Mouse (Mus musculus) common myeloid progenitor, adult 5-6 weeks (primary cell): ENCODE results near the gene Cacna1a. TPM values are rescaled to one million over a fixed set of nuclear protein-coding genes. Genes with fewer than 3 reads are reported as not detected.

ENCODE experiments used
- ATAC-seq: replicated peaks from 2 replicates; pipeline ENCODE4 v1.8.0; 2016; ENCODE audit warnings: low read depth, mild to moderate bottlenecking, moderate TSS enrichment, inconsistent platforms; ENCODE audit not compliant: poor library complexity, severe bottlenecking
- total RNA-seq: library from RNA; stranded (forward); fragments of 200-1000, 187-1606 nt; gene quantifications from 2 replicates; pipeline ENCODE4 v1.2.3, GENCODE M21; 2017

Gene Cacna1a
- total RNA-seq, 1 experiment from 2014 or later, result 0.18 TPM

GRCm38 (mm10) chr8:84395751-84396457 is 7.7 kb downstream of the Cacna1a start:
- ATAC-seq, result no peak

- ATAC-seq, result no peak
These were observed 25.9 kb downstream of the Cacna1a start for GRCm38 (mm10) chr8:84413886-84414851.

DNA sequence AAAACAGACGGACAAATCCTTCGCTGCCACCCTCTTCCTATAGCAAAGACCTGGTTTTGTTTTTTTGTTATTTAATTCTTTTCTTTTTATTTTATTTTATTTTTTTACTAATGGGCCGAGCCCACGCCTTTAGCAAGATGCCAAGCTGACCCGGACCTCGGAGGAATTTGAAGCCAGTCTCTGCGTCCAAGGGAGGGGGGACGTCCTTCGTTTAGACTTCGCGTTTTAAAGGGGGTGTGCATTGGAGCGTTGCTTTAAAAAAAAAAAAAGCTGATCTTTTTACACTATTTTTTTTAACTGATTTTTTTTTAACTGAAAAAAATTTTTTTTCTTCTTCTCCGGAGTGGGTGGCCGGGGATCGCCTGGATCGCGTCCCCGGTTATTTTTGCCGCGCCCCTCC is 26.7 kb downstream of the Cacna1a start:
- no peak for ATAC-seq

DNA sequence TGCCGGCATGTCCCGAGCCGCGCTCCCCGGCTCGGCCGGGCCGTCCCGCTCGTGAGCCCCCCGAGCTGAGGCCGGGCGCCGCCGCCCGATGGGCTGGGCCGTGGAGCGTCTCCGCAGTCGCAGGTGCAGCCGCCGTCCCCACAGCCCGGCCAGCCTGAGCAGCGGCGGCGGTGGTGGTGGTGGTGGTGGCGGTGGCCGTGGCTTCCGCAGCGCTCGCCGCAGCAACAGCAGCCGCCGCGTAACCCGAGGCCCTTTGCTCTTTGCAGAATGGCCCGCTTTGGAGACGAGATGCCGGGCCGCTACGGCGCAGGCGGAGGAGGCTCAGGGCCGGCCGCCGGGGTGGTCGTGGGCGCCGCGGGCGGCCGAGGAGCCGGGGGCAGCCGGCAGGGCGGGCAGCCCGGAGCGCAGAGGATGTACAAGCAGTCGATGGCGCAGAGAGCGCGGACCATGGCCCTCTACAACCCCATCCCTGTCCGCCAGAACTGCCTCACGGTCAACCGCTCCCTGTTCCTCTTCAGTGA is 27.2 kb downstream of the Cacna1a start:
- ATAC-seq, result 0 out of 2 replicates have a peak, but pooled peaks have one; percentile 8

DNA sequence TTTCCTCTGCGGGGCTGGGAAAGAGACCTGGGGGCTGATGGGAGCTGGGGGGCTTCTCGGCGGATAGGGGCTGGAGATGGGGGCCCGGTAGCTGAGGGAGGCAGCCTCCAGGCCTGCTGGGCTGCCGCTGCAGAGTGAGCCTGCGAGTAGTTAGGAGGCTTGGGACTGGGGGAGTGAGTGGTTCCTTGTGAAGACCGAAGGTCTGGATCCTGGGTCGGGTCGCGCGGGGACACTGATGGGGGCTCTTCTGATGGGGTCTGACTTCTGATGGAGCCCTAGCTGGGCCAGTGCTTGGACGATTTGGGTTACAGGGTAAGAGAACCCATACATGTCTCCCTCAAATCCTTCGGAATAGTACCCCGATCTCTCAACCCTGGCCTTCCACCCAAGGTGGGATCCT is 27.8 kb downstream of the Cacna1a start:
- no peak for ATAC-seq

DNA sequence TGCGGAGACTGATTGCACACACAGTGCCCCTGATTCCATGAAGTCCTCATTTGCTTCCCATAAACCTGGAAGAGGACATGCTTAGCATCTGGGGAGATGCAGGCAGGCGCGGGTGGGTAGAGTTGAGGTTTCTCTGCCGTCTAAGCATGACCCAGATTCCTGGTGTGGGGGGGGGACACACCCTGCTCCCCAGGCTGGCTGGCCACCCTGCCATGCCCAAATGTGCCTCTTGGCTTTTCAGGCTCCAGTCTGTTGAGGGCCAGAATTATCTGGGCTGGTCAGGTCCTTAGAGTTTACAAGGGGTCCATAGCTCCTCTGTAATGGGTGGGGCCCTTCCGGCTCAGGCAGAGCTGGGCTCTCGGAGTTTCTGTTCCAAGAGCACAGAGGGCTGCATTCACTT is 28.7 kb downstream of the Cacna1a start:
- ATAC-seq, result no peak

GRCm38 (mm10) chr8:84417840-84418239 is 29.6 kb downstream of the Cacna1a start:
- ATAC-seq, result no peak

DNA sequence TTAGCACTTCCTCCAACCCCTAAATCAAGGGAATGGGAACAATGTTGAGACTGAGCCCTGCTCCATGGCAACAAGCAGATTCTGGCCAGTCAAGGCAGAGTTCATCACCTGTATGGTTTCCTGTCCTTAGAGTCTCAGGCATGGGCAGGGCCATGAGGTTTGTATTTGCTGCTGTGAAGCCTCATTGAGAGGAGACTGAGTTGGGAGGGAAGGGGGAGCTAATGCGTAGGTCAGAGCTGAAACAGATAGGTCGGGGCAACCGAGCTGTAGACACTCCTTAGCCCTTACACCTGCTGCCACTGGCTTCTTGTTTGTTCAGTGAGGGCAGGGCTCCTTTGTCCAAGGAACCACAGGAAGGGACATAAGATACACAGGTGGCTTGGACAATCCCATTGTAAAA is 36.2 kb downstream of the Cacna1a start:
- no peak for ATAC-seq

- ATAC-seq, result no peak
These were observed 37.8 kb downstream of the Cacna1a start for GRCm38 (mm10) chr8:84426087-84426486.

- ATAC-seq, result no peak
These were observed 38.3 kb downstream of the Cacna1a start for GRCm38 (mm10) chr8:84426582-84426981.

DNA sequence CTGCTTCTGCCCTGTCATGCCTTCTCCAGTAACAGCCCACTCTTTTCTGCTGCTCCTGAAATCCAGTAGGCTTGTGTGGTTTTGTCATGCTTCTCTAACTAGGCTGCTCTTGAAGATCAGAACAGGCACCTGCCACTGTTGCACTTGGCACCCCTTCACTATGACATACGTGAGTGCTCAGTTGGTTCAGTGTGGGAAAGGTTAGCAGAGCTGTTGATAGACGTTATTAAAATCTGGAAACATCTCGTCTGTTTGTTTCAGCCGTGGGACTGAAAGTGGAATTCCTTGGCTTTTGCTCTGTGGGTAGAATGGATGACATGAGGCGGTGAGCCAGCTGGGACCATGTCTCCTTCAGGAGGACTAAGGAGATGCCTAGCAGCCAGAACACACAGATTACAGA is 39.8 kb downstream of the Cacna1a start:
- no peak for ATAC-seq

GRCm38 (mm10) chr8:84429014-84429413 is 40.8 kb downstream of the Cacna1a start:
- no peak for ATAC-seq

GRCm38 (mm10) chr8:84429492-84429891 is 41.3 kb downstream of the Cacna1a start:
- no peak for ATAC-seq

DNA sequence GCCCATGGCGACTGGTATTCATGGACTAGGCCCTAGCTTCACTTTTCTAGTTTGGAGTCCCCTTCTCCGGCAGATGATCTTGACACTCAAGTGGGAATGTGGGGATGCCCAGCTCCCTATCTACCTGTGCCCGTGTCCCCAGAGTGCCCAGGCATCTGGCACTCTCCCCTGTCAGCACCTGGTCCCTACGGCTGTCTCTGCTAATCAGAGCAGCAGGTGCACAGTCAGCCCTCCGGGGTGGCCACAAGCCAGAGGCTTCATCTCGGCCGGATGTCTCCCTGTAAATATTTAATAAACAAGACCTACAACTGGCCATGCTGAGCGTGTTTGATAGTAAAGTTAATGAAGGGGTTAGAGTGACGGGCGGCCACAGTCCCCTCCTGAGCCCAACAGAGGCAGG is 47.1 kb downstream of the Cacna1a start:
- ATAC-seq, result no peak

GRCm38 (mm10) chr8:84439813-84440212 is 51.6 kb downstream of the Cacna1a start:
- no peak for ATAC-seq

DNA sequence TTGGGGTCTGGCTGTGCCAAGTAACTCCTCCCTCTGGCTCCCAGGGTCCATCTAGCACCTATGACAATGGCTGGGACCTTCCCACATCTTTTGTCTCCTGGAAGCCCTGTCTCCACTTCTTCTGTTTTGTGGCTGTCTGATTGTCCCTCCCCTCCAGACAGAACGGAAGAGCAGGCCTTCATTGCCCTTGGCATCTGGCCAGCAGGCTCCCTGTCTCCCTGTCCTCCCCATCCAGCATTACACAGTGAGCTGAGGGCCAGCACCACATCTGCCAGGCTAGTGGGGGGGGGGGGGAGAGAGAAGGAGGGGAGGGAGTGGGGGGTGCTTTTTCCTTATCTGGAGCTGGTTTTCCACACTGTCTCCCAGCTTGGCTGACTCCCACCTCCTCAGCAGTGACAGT is 53.8 kb downstream of the Cacna1a start:
- no peak for ATAC-seq

- ATAC-seq, result no peak
These were observed 58.3 kb downstream of the Cacna1a start for GRCm38 (mm10) chr8:84446571-84446991.

GRCm38 (mm10) chr8:84454532-84454931 is 66.3 kb downstream of the Cacna1a start:
- peak; percentile 77; the same call in 1 of the 2 replicates for ATAC-seq

DNA sequence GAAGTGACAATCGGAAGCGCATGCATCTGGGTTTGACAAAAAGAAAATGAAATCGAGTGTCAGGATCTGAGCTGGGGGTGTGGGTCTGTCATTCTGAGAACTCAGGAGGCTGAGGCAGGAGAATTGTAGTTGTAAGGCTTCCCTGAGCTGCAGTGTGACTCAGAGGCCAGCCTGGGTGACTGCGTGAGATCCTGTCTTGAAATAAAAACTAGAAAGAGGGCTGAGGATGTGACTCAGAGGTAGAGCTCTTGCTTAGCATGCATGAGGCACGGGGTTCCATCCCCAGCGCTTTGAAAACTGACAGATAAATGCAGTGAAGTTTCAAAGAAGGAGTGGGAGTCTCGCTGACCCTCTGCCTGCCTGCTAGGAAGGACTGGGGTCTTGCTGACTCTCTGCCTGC is 70.6 kb downstream of the Cacna1a start:
- ATAC-seq, result no peak

GRCm38 (mm10) chr8:84459276-84459675 is 71.0 kb downstream of the Cacna1a start:
- ATAC-seq, result no peak

DNA sequence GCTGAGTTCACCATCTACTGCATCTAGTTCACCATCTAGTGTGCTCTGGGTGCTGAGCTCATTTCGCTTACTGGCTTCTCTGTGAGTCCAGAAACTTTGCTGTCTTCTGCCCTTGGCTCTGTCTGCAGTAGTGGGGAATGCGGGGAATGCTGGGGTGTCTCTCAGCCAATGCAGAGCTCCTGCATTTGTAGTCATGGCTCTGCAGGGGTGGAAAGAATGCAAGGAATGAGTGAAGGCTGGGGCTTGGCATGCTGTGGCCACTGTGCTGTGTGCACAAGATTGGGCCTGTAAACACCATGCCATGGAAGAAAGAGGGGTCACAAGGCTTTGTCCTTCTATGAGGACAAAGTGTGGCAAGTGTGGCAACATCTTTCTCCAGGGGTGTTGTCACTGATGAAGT is 72.5 kb downstream of the Cacna1a start:
- no peak for ATAC-seq
